Mouse (Mus musculus): Measurements from ENCODE around the gene Vangl2.

Vangl2 gene

DNA sequence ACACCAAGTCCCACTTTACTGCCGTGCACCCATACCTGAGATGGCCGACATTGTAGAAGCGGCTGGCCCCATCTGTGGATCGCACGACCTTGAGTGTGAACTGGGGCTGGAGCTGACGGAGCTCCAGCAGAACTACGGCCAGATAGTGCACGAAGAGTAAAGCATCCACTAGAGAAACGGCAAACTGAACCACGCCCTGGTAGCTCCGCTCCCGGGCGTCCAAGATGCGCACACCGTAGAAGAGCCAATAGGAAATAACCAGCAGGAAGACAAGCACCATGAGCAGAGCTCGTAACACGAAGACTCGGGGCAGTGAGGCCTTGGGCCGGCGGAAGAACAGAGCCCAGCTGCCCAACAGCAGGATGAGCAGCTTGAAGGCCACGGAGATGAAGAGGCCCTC, 18.8 kb downstream of the Vangl2 start:
- no peak for DNase-seq (ENCODE audit: extremely low read depth, insufficient read length, low spot score)

DNA sequence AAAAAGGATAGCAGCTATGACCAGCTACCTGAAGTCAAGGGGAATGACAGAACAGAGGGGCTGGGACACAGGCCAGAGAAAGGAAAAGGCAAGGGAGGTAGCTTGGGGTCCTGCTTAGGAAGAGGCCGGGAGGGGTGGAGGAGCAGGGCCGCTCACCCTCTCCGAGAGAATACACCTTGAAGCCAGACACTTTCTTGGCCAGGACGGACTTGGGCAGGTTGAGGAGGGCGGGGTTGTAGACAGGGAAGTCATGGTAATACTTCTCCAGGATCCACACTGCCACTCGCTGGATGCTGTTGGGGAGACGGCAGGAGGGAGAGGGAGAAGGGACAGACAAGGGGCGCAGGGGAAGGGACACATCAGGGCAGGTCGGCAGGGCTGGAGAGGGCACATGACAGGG, 19.9 kb downstream of the Vangl2 start:
- no peak for DNase-seq (ENCODE audit: extremely low read depth, insufficient read length, low spot score)

DNA sequence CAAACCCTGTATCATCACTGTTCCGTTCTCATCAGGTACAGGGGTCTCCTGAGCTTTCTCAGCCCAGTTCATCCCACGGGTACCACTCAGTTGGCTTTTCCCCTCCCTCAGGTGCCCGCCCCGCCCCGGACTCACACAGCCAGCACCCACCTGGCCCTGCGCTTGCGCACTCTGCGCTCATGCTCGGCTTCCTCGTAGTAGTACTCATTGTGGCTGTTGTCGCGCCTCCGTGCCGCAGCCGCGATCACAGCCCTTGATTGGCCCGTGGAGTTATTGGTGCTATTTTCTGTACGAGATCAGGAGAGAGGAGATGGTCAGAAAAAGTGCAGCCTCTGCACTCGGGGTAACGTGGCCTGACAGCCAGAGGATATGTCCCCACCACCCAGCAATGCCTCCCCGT, 20.5 kb downstream of the Vangl2 start:
- DNase-seq (ENCODE audit: extremely low read depth, insufficient read length, low spot score) = no peak

DNA sequence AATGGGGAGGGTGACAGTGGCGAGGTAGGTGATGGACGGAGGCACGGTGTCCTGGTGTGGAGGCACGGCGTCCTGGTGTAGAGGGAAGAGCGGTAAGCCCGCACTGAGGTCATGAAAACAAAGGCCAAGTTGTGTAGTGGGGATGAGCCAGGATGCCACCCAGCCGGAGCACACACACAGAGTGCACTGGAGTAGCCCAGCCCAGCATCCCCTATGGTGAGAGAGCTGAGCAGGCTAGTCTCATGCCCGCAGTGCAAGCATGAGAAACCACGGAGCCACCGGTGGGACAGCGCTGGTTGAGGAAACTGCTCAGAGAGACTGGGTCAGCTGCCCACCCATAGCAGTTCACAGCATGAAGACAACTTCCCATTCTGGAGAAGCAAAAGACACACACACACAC, 26.6 kb downstream of the Vangl2 start:
- DNase-seq (ENCODE audit: extremely low read depth, insufficient read length, low spot score) = no peak

DNA sequence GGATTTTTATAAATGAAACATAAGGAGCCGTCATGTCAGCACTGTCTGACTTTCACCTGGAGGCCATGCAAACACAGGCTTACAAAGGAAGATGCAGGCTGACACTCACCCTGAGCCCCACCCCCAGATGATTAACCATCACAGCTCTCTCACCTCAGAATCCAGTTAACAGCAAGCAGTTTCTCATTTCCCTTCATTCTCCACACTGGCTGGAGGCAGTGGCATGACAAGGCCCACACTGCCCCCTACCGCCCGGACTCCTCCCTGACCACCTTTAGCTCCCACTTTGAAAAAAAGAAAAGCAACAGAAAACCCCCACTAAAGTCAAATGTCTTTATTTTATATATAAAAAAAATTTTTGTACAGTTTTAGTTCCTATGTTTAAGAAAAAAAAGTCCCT, 27.6 kb downstream of the Vangl2 start:
- no peak for DNase-seq (ENCODE audit: extremely low read depth, insufficient read length, low spot score)

DNA sequence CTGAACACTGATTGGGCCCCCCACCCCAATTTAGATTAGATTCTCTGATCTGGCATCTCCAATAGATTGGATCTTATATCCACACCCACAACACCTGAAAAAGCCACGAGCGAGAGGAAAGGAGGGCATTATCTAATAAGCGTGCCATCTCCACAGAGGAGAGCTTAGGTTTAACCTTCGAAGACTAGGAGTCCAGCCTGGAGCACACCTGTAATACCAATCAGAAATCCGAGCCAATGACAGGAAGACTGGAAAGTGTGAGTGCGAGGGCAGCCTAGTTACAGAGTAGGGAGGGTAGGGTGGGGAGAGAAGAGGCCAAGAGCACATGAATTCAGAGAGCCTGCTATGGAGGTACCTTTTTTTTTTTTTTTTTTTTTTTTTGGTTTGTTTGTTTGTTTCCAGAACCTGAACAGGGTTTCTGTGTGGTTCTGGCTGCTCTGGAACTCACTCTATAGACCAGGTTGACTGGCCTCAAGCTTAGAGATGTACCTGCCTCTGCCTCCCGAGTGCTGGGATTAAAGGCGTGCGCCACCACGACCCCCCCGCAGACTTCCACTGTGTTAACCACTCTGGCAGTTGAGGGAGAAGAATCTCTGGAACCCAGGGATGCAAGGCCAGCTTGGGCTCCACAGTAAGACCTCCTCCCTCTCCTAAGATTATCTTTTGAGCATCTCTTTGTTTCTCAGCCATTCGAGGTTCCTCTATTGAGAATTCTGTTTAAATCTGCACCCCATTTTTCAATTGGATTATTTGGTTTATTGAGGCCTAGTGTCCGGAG, 29.2 kb downstream of the Vangl2 start:
- DNase-seq (ENCODE audit: extremely low read depth, insufficient read length, low spot score) = no peak

DNA sequence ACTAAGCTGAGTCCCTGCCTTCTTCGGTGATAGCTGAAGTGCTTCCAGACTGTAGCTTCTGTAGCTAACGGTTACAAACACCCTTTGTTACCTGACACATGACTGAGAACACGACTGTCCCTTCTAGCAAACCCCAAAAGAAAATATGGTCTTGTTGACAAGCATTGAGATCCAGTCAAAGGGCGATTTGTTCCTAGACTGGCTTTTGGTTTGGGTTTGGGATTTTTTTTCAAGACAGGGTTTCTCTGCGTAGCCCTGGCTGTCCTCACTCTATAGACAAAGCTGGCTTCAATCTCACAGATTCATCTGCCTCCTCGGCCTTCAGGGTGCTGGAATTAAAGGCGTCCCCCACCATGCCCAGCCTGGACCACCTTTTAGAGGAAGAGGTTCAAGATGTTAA, 31.5 kb downstream of the Vangl2 start:
- DNase-seq (ENCODE audit: extremely low read depth, insufficient read length, low spot score) = no peak

DNA sequence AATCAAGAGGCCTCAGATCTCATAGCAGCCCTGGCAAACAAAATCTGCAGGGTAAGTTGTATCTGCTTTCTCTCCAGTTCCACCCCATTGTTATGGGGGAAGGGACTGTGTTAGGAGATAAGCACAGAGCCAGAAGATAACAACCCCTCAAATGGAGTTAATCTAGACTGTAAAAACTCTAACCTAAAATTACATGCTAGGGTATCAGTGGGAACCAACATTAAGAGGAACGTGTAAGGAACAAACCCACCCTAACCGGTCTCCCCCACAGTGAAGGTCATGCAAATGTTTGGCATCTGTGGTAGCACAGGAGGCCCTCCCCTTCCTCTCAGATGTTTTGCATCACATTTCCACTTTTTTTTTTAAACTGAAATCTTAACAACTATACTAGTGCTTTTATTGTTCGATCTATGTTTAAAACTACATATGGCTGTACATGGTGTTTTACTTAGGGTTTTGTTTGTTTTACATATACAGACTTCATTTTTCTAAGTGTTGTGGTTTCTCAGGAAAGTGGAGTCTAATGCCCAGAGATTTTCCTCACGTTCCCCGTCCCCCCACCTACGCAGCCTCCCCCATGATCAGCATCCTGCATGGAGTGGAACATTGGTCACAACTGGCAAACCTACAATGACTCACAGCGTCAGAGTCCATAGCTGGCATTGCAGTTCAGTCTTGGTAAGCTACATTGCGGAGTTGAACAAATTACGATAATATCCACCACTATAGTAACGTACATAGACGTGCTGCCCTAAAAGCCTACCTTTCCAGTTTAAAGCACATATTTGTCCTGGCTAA, 33.1 kb downstream of the Vangl2 start:
- DNase-seq (ENCODE audit: extremely low read depth, insufficient read length, low spot score) = no peak

DNA sequence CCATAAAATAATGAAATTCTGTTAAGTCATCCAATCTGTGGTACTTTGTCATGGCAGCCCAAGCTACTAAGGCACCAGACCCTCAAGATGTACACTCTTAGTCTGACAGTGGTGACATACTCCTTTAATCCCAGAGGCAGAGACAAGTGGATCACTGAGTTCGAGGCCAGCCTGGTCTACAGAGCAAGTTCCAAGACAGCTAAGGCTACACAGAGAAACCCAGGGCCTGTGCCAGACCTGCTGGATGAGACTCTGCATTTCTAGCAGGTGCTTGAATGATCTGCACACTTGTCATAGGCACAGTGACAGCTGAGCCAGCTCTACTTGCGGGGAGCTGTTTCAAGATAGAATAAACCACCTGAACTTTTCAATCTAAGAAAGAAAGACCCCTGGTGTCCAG, 33.7 kb downstream of the Vangl2 start:
- no peak for DNase-seq (ENCODE audit: extremely low read depth, insufficient read length, low spot score)

DNA sequence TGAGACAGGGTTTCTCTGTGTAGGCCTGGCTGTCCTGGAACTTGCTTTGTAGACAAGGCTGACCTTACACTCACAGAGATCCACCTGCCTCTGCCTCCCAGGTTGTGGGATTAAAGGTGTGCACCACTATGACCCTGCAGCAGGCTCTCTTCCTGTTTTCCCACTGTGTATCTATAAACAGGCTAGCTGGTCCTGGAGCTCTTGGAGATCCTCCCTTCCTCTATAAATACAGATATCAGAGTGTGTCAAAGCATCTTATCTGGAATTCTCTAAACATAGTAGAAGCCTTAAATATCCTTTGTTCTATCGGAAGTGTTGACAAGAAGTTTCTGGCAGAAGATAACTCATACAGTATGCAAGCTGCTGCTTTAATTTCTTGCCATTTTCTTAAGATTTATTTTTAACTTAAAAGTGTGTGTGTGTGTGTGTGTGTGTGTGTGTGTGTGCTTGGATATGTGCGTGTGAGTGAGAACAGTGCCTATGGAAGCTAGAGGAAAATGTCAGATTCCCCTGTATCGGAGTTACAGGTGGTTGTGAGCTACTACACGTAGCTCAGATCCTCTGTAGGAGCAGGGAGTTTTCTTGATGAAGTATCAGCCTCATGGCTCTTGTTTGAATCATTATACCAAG, 35.2 kb downstream of the Vangl2 start:
- DNase-seq (ENCODE audit: extremely low read depth, insufficient read length, low spot score) = no peak

DNA sequence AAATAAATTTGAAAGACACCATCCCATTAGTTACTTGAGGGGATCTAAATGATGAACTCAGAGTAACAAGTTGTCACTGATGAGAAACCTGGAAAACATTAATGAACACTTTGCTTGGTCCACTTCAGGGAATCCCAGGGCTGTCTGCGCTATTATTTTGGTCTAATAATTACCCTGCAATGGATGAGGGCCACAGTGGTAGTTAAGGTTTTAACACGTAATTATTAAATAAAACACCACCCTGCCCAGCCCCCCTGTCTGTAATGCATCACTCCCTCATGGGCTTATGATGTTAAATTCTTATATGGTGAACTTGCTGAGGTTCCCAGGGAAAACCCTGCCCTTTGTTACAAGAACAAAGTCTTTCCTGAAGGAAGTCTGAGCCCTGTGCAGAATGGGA, 36.4 kb downstream of the Vangl2 start:
- no peak for DNase-seq (ENCODE audit: extremely low read depth, insufficient read length, low spot score)

DNA sequence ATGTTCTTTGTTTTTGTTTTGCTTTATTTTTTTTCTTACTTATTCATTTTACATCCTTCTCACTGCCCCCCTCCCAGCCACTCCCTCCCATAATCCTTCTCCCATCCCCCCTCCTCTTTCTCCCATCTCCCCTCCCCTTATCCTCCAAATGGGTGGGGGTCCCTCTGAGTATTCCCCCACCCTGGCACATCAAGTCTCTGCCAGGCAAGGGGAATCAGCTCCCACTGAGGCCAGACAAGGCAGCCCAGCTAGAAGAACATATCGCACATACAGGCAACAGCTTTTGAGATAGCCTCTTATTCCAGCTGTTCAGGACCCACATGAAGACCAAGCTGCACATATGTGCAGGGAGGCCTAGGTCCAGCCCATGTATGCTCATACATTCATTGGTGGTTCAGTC, 44.1 kb downstream of the Vangl2 start:
- DNase-seq (ENCODE audit: extremely low read depth, insufficient read length, low spot score) = no peak

DNA sequence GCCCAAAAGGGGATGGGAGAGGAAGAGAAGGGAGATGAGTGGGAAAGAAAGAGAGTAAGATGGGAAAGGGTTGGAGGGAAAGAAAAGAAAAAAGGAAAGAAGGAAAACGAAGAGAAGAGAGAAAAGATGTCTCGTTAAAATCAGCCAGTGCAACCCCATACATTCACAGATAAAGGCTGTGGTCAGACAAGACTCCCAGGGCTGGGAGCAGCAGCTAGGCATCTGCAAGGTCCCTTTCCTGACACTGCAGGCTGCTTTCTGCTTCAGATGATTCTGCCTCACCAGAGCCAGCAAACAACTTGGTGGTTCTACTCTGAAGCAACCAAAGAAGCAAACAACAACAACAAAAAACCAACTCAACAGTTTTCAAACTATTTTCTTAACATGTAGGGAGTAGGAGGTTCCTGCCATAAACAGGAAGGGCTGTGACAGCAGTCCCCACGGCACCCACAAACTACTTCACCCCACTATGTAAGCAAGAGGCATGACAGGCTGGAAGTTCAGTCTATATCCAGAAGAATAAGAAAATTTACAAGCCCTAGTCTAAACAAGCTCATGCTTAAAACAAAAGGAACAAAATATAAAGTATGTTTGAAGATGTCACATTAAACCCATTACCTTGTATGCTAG, 44.8 kb downstream of the Vangl2 start:
- DNase-seq (ENCODE audit: extremely low read depth, insufficient read length, low spot score) = no peak

DNA sequence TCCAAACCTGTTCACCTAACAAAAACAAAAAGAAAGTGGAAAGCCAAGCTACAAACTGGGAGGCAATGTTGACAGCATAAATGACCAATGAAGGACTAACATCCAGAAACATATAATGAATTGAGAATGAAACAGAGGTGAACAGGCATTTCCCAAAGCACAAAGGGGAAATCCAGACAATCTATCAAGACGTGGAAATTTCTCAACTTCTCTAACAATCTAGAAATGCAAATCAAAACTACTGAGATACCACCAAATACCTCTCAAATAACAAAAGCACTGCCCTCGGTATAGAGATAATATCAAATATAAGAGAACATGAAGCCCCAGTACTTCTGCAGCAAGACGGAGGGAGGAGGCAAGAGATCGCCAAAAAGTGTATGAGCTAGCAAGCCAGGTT, 45.5 kb downstream of the Vangl2 start:
- DNase-seq (ENCODE audit: extremely low read depth, insufficient read length, low spot score) = no peak

DNA sequence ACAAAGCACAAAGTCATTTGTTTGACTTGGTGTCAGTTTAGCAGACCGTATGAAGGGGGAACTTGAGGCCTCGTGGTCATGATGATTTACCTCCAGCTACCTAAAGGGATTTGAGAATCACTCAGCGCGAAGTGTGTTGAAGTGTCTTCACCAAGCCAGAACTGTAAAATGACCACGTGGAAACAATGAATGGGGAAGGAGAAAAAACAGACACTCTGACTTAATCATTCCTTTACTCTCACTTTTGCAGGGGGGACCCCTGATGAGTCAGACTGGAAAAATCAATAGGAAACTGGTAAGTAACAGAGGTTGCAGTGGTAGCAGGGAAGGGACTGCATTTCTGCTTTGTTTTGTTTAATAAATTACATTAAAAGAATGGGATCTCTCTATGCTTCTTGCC, 46.1 kb downstream of the Vangl2 start:
- DNase-seq (ENCODE audit: extremely low read depth, insufficient read length, low spot score) = no peak

DNA sequence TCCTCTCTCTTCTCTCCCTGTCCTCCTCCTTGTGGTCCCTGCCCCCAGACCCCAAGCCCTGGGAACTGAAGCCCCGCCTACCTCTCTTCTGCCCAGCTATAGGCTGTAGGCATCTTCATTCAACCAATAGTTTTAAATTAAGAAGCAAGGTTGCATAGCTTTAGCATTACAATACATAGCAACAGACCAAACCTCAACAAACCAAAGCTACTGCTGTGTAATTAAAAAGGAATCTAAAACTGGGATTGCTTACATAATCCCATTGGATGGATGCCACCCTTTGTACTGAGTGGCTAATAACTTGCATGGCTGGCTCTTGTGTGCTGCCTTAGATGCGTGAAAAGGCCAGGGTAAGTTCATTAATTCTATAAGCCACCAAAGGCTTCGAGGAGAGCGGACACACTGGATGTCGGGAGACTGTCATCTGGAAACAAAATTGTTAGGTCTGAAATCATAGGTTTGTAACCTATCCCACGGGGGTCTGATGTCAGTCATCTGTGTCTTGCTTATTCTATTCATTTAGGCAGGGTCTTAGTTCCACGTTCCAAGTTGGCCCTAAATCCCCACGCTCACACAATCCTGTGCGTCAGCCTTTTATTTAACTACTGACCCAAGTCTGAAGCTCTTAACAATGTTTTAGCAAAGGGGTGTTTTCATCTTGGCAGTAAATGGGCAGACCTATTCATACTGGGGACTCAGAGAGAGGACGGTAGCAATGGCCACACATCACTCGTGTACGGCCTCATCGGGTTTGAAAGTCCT, 48.1 kb downstream of the Vangl2 start:
- DNase-seq (ENCODE audit: extremely low read depth, insufficient read length, low spot score) = no peak

DNA sequence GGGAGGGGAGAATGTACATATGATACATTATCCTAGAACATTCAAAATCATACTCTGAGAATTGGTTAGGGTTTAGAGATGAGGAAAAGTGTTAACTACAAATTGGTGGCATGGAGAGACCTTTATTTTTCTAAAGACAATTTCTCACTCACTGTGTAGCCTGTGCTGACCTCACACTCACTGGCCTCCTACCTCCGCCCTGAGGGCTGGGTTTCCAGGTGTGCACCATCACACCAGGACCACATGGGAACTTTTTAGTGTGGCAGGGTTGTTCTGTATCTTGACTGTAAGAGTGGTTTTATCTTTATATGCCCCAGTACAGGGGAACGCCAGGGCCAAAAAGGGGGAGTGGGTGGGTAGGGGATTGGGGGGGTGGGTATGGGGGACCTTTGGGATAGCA, 50.4 kb downstream of the Vangl2 start:
- DNase-seq (ENCODE audit: extremely low read depth, insufficient read length, low spot score) = no peak

DNA sequence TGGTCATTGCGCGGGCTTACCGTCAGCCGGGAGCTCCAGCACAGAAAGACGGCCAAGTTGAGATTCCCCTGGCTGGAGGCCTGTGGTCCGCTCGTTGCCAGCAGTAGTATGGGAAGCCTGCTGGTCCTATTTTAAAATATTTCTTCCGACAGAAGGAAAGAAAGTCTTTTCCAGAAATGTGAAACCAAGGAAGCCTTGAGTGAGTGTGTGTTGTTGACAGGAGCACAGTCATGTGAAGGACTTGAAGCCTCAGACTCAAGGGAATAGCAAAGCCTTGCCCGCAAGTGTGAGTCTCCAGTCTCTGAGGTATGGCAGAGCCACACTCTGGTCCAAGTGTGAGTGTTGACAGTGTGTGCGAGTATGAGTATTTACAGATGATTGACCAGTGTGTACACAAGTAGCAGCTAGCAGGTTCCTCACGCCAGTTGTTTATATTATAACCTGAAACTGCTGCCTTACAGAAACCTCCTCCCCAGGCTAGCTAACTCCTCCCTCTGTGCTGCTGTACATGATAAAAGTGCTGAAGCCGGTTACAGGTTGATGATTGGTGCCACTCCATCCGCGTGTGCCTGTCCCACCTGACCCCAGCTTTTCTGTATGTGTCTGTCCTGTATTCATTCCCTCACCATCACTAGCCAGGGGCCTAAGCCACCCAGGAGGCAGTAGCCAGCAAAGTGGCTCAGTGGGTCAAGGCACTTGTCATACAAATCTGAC, 51.3 kb downstream of the Vangl2 start:
- no peak for DNase-seq (ENCODE audit: extremely low read depth, insufficient read length, low spot score)

DNA sequence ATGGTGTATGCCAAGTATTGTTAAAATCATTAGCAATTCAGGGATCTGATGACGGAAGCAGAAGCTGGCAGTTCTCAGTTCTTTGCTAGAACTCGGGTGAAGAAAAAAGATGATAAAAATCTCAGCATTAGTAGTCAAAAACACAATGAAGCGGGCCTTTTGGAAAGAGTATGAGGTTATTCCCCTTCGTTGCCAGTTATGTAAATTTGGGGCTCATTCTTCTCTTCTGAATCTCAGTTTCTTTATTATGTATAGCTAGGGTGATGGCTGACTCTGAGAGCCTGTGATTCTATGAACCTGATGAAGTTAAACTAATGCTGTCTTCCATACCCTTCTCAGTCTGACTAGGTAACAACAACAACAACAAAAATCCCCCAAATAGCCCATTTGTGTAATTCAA, 52.4 kb downstream of the Vangl2 start:
- no peak for DNase-seq (ENCODE audit: extremely low read depth, insufficient read length, low spot score)

DNA sequence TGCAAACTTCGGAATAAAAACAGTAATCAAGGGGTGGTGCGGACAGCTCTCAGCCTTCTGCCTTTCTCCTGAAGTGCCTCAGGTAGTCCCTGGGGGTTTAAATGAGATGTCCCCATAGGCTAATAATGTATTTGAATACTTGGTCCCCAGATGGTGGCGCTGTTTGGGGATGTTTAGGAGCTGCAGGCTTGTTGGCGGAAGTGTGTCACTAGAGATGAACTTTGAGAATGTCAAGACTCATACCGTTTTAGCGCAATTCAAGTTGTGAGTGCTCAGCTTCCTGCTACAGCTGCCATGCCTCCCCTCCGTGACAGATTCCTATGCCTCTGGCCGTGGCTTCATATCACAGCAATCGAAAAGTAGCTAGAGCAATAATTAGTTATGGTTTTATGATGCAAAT, 52.9 kb downstream of the Vangl2 start:
- DNase-seq (ENCODE audit: extremely low read depth, insufficient read length, low spot score) = no peak
